Mouse (Mus musculus) midbrain, embryonic 13.5 days (tissue): ENCODE results near the gene Mindy4. TPM values are rescaled to one million over a fixed set of nuclear protein-coding genes. Genes with fewer than 3 reads are reported as not detected.

ENCODE experiments used
- microRNA-seq: library from miRNA; unstranded; fragments of <30 nt; microRNA quantifications from one replicate; pipeline ENCODE4, GENCODE M21; 2016
- polyA plus RNA-seq: library from polyadenylated mRNA; unstranded; fragments of >200 nt; fragmentation: Nextera tagmentation; extraction: Ambion mirVana; gene quantifications from 2 replicates; pipeline ENCODE4 v1.2.1, GENCODE M21; 2015

Mindy4 gene
- polyA plus RNA-seq, 1 experiment from 2014 or later: 11.6 TPM

Small RNA genes lying within 50 kb of the gene (microRNA-seq; reads per million reads assigned to microRNA genes)
- gene Gm25458: not detected

Other genes starting within 250 kb of the Mindy4 start
- 1.4 and 2.3 TPM in 2 replicates for gene Nod1, start 230.8 kb upstream of the Mindy4 start, polyA plus RNA-seq
- gene Ggct, start 210.4 kb upstream of the Mindy4 start, polyA plus RNA-seq: 9.4 and 11.8 TPM in 2 replicates
- gene Gars, start 165.4 kb upstream of the Mindy4 start, polyA plus RNA-seq: 202 and 208 TPM in 2 replicates
- 0.28 and 0.61 TPM in 2 replicates for gene Crhr2, start 70.4 kb upstream of the Mindy4 start, polyA plus RNA-seq
- not detected in 2 replicates for gene Inmt, start 28.3 kb upstream of the Mindy4 start, polyA plus RNA-seq
- gene Aqp1, start 133.0 kb downstream of the Mindy4 start, polyA plus RNA-seq: 1.7 and 1.8 TPM in 2 replicates
- not detected in 2 replicates for gene Ghrhr, start 172.9 kb downstream of the Mindy4 start, polyA plus RNA-seq
- gene Adcyap1r1, start 248.6 kb downstream of the Mindy4 start, polyA plus RNA-seq: 31.3 and 33.5 TPM in 2 replicates